Mouse (Mus musculus) erythroblast, embryonic 14.5 days (primary cell): ENCODE data around the gene Fhad1.

Experiments used
- GATA1 ChIP-seq: IDR thresholded peaks from 2 replicates; pipeline ENCODE4 v1.6.1; 2012; ENCODE audit warnings: low read length, inconsistent platforms, mixed read lengths
- TAL1 ChIP-seq: IDR thresholded peaks from 3 replicates; pipeline ENCODE4 v1.6.1; 2012; ENCODE audit warnings: low read length, inconsistent platforms, mixed read lengths

DNA sequence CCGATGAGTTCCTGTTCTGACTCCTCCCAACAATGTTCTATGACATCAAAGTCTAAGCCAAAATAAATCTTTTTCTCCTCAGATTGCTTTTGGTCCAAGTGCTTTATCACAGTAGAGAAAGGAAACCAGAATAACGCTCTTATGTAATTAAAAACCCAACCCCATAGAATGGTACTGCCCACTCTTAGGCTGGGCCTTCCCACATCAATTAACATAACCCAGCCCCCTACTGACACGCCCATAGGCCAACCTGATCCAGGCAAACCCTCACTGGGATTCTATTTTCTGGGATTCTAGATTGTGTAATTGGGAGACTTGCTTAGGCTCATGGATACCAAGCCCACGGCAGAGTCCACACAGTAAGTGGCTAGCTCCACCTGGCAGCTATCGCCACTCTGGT is 149.9 kb downstream of the Fhad1 start:
- TF ChIP-seq GATA1 (no peak), TAL1 (no peak)
